Mouse (Mus musculus) embryo, embryonic 9.5 days (tissue): ENCODE measurements around the gene Rnf208.
A peak's percentile ranks its signal among the peaks of the same experiment; 100 is the strongest.

Experiments
- DNase-seq: peaks from one replicate; pipeline ENCODE4 v3.0.0-alpha.2; 2017; ENCODE audit errors: extremely low spot score

Rnf208 gene

DNA sequence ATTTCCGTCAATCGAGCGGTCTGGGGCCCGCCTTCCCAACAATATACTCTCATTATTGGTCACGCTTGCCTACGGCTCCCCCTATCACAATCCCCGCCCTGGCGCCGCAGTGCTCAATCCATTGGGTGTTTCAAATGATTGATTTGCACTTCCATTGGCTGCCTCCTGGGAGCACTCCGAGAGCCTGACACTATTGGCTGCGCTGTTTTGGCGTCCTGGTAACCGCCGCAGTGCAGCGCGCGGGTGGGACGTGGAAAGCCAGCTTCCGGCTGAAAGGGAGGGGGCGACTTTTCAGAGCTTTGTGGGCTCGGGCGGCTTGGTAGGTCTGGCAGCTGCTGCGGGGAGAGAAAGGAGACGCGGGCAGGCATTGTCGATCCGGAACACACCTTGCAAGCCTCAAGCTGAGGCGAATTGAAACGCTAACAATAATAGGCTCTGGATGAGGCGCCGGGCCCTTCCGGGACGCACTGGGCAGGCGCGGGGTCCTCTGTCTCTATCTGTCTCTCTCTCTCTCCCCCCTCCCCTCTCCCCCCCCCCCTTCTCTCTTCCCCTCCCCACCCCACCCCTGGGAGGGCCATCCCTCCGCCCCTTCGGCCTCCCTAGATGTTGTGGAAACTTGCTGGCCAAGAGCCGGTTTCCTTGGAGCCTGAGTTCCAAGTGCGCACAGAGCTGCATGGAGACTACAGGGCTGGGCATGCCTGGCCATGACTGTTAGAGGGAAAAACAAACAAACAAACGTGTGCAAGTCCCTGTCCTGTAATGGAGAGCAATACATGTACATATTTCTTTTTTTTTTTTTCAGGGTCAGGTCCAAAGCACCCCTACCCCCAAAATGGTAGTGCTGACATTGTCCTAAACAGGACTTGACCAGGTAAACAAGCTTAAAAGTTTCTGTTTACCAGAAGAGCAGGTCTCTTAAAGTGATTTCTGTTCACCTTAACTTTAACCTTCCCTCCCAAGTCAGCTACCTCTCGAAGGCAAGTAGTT is 17.0 kb upstream of the Rnf208 start:
- DNase-seq = peak; percentile 97

DNA sequence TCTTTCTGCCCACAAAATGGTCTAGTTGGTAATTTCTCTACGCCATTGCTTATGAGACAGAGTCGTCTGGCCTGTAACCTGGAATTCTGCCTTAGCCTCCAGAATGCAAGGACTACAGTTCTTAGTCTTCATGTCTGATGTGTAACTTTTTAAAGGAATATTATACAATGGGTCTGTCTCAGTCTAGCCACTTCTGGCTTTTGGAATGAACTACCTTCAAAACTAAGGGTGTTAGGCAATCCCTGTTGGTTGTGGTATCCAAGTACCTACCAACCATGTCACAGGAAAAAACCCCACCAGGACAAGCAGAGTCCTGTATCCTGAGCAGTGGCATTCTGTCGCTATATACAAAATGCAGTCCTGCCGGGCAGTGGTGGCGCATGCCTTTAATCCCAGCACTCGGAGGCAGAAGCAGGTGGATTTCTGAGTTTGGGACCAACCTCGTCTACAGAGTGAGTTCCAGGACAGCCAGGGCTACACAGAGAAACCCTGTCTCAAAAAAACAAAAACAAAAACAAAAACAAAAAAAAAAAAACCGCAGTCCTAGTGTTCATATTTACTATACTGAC is 16.2 kb upstream of the Rnf208 start:
- no peak for DNase-seq

DNA sequence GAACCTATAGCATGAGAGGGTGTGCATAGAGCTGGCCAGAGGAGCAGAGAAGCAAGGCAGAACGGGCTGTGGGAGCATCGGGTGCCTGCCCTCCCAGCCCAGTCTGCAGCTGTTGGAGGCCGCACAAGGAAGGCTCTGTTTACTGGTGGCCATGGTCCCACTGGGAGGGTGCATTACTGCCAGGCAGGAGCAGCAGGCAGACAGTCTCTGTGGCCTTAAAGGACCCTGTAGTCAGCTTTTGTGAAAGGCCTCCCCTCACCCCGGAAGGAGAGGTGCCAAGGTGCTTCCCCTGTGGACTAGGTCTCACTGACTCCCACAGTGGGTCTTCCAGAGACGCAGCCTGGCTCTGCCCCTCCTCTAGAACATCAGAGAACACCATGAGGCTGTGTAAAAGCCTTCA is 15.2 kb upstream of the Rnf208 start:
- no peak for DNase-seq

DNA sequence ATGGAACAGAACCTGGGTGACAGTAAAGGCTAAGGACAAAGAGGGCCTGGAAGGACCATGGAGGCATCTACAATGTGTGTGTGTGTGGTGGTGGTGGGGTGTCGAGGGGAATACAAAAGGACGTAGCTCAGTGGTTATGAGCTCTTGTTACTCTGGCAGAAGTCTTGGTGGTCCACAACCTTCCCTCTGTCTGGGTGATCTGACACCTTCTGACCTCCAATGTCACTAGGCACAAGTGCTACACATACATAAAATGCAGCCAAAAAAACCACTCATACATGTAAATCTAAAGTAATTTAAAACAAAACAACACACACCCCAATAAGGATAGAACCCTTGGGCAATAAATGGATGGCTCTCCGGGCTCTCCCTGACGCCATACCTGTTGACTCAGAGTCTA is 14.6 kb upstream of the Rnf208 start:
- no peak for DNase-seq

DNA sequence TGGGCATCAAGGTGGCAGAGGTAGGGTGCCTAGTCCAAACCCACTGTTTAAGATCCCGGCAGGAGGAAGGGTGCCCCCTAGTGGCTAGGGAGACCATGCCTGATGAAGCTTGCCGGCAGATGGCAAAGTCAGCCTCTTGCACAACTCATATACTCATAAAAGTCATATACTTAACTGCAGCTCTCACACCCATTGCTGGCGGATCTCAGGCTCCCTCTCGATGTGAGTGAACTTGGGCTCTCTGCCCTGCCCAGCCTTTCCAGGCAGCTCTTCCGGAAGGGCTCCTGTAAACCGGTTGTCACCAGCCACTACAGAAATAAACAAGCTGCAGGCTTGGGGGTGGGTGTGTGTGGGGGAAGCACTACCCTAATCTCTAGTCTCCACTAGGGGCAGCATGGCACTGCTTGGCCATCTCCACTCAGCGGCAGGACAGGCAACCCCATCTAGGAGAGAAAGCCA is 13.6 kb upstream of the Rnf208 start:
- DNase-seq = peak; percentile 86

DNA sequence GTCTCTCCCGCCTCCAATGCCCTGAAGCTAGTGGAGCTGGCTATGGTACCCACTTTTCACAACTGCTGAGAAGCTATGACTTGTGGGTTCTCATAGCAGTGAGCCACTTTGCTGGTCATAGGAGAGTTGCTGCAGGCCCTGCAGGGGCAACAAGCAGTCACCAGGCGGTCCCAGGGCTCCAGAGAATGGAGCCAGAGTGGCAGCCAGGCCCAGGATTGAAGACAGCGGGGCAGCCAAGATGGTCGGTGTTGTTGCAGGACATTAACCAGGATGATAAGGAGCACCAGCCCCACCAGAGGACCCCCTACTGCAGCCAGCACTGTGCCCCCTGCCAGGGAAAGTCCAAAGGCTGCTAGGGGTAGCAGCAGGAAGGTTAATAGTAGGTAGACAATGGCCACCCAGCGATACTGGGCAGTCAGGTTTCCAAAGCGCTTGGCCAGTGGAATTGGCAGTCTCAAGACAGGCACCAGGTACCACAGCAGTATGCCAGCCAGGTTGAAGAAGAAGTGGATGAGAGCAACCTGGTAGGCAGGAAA is 13.0 kb upstream of the Rnf208 start:
- DNase-seq = no peak

DNA sequence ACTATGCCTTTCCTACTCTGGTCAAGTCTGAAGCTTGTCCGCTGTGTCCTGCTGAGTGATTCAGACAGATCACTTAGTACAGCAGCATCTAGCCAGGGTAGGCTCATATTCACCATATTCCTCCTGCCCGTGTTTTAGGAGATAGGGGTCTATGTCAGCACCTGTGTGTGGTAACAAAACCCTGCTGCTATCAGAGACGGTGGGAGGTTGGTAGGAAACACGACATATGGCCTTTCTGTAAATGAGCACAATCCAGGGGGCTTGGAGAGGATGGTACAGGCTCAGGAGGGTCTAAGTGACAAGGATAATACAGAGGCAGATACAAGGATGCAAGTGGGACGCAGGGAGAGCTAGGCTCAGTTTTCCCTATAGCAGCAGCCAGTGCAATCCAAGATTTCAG is 12.5 kb upstream of the Rnf208 start:
- DNase-seq = no peak

DNA sequence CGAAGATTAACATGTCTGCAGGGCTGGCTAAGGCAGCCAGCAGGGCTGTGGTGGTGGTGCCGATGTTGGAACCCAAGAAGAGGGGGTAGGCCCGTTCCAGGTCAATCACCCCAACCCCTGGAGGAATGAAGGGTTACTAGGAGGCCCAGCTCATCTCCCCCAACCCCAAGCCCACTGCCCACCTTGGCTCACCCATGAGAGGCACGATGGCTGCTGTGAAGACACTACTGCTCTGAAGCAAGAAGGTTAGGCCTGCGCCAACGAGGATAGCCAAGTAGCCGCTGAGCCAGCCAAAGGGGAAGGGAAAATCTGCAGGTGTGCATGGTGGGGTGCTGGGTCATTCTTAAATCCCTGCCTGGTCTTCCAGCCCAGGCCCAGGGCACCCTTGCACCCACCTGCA is 11.5 kb upstream of the Rnf208 start:
- DNase-seq = no peak

DNA sequence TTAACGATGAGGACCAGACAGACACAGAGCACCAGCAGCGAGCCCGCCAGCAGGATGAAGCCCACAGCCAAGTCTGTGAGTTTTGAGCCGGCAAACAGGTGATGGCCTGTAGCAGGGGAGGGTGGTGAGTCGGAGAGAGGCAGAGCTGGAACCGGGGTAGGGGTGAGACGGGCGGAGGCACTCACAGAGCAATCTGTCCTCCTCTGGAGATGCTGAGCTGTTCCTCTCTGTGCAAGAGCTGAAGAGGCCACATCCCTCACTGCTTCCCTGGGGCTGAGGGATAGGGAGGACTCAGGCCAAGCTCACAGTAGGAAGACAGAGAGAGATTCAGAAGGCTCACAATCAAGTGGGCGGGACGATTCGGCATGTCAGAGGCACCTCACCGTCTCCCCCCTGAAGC is 11.0 kb upstream of the Rnf208 start:
- no peak for DNase-seq

DNA sequence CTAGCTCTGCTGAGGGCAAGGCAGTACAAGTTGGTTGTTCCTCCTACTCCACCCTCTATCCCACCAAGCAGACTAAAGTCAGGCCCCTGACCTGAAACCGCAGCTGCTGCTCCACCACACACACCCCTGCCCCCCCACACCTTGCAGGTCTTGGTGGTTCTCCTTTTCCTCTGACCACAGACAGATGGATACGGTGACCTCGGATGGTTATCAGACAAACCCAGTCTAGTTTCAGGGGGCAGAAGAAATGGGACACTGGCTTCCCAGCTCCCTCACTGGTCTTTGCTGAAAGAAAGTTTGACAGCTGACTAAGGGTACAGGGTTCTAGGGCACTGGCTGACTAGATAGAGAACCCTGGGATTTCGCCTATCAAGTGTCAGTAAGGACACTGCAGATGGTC is 8.6 kb upstream of the Rnf208 start:
- no peak for DNase-seq

DNA sequence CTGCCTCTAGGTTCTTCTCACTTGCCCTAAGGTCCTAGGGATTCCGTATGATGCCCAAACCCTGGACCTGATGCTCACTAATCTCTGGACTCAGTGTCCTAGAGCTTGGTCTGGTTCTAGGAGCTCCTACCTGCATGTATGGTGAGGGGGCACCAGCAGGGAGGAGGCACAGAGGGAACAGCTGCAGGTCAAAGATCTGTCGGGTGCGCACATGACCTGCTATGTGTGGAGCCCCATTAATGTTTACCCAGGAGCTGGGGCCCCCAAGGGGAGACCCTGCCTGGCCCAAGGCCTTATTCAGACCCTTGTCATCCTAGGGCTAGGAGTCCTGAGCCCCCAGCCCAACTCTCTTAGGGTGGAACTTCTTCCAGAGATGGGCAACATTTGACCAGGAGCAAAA is 8.0 kb upstream of the Rnf208 start, which contains the start of gene Slc34a3:
Gene Slc34a3 (minus strand): TSS at position 315 of the 400 bp plus-strand sequence.
- no peak for DNase-seq

DNA sequence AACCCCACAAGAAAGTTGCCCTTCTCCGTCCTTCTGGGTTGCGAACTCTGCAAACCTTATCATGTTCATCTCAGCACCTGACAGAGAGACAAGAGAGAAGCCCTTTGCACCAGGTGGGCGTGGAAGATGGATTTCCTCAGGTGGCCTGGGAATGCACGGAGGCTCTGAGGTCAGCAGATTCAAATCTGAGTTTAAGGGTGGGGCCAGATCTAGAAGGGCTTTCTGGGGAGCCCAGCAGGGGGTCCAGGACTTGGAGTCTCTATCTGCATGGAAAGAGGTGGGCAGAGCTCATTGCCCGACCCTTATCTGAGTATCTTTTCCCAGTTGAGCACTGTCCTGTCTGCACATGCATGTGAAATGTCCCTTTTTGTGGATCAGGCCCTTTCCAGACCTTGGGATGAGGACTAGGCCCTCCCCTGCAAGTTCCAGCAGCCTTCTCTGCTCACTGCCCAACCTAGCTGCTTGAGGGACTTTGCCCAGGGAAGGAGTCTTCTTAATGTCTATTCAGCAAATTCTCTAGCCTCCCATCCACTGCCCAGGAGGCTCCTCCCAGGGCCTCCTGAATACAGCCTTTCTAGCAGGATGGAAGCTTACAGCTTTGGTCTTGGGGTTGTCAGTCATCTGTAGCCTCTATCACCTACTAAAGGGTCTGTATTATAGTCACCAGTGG is 7.4 kb upstream of the Rnf208 start:
- no peak for DNase-seq

DNA sequence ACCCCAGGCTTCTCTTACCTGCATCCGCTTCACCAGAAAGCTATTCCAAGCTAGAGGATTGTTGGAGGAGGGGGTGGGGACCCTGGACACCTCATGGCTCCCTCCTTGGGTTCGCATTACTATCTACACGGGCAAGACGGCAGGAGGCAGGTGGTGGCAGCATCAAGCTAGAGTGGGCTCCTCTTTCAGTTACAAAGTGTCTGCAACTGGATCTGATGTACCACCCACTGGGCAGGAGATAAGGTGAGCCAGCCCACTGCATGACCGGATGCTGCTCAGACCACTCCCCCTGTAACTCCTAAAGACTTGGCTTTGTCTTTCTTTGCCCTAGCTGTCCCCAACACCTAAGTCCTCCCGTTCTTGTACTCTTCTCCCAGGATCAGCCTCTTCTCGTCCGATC is 5.4 kb upstream of the Rnf208 start, which contains the start of gene Rnf224:
Gene Rnf224 (minus strand): TSS at position 174 of the 400 bp plus-strand sequence.
- DNase-seq = no peak

DNA sequence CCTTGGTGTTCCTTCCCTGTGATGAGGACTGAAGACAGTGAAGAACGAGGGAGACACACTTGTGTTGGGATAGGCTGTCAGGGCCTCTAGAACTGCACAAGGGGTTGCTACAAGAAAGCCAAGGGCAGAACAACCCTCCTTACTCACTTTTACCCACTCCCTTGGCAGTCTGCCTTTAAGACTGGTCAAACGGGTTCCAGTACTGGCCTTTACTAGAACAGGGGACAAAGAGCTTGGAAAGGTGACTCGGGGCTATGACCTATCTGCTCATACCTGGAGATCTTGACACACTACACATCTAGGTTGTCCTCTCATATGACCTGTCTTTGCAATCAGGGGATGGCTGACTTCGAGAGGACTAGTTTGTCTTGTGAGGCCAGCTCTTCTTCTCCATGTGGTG is 4.5 kb upstream of the Rnf208 start:
- DNase-seq = no peak

DNA sequence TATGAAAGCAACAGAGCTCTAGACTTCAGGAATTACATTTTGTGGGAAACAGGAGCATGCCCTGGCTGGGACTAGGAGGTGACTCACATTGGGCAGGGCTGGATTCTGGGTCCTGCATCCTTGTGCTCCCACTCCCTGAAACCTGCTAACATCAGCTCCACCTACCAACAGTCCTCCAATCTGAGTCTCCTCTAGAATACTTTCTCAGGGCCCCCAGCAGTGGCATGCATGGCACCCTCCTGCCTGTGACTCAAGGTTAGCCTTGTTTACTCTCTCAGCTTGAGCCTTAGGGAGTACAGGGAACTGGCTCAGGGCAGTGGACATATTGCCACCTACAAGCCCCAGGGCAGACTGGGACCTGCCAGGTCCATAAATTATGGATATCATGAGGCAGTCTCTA is 3.9 kb upstream of the Rnf208 start:
- no peak for DNase-seq

DNA sequence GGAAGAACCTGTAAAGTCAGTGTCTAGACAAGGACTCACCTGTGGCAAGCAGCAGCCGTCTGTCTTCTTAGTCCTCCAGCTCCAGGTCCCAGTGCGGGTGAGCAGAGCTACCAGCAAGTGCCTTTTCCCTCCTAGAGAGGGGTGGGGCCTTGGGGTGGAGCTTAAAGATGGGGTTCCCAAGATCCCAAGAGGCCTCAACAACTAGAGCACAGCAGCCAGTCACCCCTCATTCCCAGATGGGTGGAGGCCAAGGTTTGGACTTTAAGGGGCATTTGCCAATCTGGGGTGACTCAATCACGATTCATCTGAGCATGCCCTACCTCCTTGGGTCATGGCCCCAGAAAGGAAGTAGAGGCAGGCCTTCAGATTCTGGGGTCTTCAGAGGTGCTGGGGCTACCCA is 2.3 kb upstream of the Rnf208 start:
- DNase-seq = no peak

DNA sequence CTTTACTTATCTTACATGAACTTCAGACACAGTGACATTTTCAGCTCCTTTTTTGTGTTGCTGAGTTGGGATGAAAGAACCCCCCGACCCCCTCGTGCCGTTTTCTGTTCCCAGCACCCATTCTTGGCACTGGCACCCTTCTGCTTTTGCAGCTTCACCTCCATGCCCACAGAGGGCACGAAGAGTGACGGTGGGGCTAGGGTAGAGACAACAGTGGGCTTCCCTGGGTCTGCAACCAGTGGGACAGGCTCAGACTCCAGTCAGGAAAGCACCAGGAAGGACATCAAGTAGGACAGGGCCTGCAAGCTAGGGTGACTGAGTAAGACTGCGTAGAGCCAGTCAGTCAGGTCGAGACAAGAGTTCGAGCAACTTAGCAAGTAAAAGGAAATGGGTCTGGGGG is 1.7 kb upstream of the Rnf208 start:
- DNase-seq = no peak

DNA sequence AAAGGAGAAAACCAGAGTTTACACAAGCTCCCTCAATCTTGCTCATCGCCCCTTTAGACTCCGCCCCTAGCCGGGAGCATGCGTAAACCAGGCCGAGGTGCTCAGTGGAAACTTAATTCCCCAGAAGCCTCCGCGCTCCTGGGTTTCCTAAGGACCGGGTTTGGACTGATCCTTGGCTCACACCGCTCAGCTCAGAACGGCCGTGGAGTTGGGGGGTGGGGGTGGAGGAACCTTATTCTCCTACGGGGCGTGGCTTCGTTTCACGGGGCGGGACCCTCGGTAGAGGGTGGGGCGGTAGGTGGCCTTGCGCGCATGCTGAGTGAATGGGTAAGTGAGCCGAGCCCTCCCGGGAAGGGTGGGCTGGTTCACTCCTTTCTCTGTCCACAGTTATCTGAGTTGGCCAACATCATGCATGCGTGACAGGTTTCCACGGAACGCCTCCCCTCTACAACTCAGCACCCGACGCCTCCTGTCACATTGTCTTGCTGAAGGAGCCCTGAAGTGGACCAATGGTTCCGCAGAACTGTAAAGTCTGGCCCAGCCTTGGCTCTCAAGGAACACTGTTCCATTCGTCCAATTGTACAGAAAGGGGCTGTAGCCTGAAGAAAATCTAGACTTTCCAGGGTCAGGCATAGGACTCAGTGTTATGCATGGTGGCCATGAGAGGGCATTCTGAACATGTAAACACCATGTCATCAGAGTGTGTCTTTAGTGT is 1.2 kb upstream of the Rnf208 start:
- DNase-seq = peak; percentile 75

DNA sequence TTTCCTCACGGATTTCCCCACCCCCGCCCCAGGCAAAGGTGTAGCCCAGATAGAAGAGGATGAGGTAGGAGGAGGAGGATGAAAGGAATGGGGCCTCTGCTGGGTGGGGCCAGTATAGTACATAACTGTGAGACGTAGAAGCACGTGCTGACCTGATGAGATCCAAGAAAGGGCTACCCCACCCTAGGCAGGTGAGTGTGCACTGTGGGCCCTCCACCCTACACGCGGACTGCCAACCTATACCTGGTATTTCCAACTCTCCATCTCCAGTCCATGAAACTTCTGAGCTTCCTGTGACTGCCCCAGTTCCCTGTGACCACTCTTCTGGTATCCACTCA is 648 bp upstream of the Rnf208 start:
- DNase-seq = no peak

DNA sequence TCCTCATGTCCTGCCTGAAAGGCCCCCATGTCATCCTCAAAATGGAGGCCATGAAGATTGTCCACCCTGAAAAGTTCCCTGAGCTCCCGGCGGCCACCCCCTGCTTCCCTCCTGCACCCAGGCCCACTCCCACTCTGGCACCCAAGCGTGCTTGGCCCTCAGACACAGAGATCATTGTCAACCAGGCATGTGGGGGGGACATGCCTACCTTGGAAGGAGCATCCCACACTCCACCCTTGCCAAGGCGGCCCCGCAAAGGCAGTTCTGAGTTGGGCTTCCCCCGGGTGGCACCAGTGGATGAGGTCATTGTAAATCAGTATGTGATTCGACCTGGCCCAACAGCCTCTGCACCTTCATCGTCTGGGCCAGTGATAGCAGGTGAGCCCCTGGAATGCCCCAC is 1.3 kb downstream of the Rnf208 start:
- no peak for DNase-seq

DNA sequence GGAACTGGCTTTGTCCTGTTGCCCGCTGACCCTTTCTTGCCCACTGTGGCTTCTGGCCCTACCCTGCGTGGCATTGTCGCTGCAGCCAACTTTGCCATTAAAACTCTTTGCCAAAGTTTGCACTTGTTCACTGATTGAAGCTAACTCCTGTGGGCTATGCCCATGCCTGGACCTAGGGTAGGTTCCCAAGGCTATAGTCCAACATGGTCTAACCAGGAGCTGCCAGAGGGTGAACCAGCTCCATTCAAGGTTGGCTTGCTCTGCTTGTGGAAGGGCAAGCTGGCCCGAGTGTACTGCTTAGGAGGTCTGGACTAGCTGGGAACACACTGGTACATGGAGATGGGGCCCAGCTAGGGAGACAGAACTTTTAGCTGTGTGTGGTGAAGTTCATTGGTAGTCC is 2.1 kb downstream of the Rnf208 start:
- no peak for DNase-seq
